Mouse (Mus musculus): ENCODE results near the gene Psg19.
"Not testable (repeated sequence)": the region's sequence is repeated elsewhere in the genome, so short reads cannot be mapped to it uniquely, and the experiment has no call there.

The Psg19 gene

DNA sequence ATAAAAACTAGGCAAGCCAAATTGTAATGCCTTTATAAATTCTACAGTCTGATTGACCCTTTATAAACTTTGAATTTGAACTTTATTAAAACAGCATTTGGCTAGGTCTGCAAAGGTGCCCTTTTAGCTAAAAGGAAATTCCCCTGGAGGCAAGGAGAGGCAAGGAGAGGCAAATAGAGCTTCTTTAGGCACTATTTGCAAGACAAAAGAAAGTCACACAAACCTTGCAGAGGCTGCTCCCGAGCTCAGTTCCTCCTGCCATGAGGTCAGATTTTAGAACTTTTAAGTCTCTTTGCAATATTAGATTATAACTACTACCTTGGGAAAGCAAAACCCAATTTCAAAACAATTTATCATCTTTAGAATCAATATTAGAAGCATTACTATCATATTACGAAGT is 50.9 kb downstream of the Psg19 start:
- DNase-seq (ENCODE audit: extremely low read depth, insufficient read length, low spot score), result not testable (repeated sequence)

DNA sequence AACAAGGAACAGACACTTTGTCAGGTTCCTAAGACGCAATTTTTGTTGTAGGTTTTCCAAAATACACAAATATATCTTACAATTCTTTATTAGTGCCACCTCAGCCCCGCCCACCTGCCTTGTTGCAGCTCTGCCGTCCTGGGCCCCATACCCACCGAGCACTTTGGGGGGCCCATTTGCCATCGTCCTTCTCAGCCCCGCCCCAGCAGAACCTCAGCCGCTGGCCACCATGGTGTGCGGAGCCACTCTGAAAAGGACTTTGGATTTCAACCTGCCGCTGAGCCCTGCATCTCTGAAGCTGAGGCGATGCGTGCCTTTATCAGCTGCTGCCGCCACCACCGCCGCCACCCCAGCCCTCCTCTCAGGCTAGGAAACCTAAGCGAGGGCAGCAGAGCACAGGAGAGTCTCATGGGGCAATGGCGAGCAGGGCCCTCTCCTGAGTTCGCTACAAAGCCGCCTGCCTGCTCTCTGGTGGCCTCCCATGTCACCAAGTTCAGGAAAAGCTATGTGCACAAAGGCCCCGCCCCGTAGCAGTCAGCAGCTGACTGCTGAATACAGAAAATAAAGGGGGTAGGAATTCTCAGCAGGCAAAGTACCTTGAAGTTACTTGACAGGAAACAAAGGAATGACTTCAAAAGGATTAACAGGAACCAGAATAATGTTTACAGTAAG is 52.0 kb downstream of the Psg19 start:
- DNase-seq (ENCODE audit: extremely low read depth, insufficient read length, low spot score), result no peak

Measured in 3134 (cell line).